Mouse (Mus musculus) embryonic fibroblast, embryonic 13.5 days (primary cell): ENCODE data around the gene Tmem243.

Experiments used
- CTCF ChIP-seq: IDR thresholded peaks from 2 replicates; pipeline ENCODE4 v1.5.1; 2011; ENCODE audit warnings: mild to moderate bottlenecking, control low read depth, low read length, moderate library complexity, borderline replicate concordance; ENCODE audit not compliant: insufficient read depth
- POLR2A ChIP-seq: IDR thresholded peaks from 2 replicates; pipeline ENCODE4 v1.6.1; 2011; ENCODE audit warnings: low read depth, mild to moderate bottlenecking, control low read depth, low read length, moderate library complexity

- TF ChIP-seq CTCF (no peak), POLR2A (no peak)
These were observed 48.9 kb downstream of the Tmem243 start for GRCm38 (mm10) chr5:9149273-9149850.
